Mouse (Mus musculus) heart, postnatal 10 days (tissue): ENCODE data around the gene Tprg. TPM values are rescaled to one million over a fixed set of nuclear protein-coding genes. Genes with fewer than 3 reads are reported as not detected.
A peak's percentile ranks its signal among the peaks of the same experiment; 100 is the strongest.

Experiments
- DNase-seq, 2 experiments: peaks; one replicate each; pipeline ENCODE4 v3.0.0; 2021
- intact Hi-C: fragments of 180-260 bp; cut with DNase I; formaldehyde crosslinking; loops from one replicate; pipeline ENCODE4 v1.15.1; 2025
- total RNA-seq, 2 experiments: library from RNA; stranded (reverse); gene quantifications; 2 replicates each; pipeline ENCODE4 v1.2.3; 2021

Tprg gene
- total RNA-seq, 2 experiments from 2014 or later, result not detected

DNA sequence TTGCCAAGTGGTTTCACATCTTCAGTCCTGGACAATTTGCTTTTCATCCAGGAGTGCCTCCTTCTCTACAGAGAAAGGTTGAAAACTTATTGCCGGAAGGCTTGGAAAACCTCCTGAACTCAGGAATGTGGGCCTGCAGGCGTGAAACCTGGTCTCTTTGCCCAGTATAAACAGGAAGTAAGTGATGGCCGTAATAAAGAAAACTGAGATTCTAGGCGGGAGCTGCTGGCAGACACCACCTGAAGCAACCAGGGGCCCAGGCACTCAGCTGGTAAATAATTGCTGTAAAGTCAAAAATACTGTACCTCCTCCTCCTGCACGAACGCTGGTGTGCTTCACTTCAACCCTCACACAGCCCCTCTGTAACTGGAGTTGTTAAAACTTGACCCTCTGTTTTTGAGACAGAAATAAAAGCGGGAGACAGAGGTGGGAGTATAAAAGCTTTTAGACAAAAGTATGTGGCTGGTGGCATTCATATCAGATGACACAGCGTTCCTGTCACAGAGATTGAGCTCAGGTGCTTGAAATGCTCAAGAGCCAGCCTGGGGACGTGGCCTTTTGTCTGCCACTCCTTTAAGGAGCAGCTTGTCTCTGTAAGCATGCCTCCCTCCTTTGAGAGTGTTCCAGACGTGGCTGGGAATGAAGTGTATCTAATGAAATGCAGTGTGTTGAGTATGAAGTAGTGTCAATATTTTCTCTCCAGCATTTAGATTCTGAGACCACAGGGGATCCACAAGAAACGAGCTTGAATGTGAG, 131.4 kb downstream of the Tprg start:
- intact Hi-C loops, result no loop called here
- DNase-seq, result no peak

DNA sequence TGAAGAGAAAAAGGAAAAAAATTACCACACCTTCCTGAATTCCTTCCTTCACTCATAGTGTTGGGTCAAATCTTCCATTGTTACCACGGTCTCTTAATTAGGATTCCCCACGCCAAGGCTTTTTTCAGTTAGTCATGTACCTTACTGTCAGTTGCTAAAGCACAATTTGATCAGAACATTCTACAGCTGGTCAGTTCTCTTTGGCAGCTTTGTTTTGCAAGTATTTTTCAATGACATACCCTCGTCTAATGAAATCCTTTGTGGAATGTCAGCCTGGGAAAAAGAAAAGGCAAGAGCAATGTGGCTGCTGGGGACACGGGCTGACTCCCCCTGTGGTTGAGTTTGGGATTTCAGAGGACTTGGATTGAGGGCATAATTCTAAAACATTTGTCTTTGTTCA, 136.4 kb downstream of the Tprg start:
- no peak for DNase-seq
- intact Hi-C loops, result no loop called here

DNA sequence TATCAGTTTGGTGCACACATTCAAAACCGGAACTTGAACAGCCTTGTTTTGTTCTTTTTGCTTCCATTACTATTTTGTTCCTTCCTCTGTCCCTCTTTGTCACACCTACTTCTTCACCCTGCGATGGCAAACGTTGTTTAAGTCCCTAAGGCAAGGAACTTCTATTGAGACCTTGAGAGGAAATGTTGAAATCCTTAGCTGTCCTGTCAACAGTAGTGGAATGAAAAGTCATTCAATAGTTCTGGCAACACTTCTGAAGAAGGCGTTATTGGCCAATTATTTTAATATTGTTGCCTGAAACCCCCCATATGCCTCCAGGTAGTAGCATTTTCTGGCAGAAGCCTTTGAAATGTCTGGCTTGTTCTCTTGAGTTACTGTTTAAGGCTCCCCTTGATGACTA, 137.4 kb downstream of the Tprg start:
- intact Hi-C loops, result no loop called here
- DNase-seq, result no peak

DNA sequence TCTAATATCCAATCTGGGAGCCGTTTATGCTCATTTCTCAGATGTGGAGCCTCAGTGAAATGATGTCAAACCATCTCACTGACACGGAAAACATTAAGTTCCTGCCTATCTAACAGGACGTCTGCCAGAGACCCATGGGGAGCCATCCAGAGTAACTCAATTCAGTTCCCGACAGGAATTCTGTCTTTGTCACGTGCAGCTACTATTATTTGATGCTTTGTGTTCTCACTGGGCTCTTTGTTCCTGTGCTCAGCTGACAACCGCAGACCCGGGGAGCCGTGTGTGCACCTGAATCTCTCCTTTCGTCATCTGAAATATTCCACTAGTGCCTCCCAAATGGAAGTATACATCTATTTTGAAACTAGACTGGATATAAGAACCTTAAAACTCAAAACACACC, 138.3 kb downstream of the Tprg start:
- intact Hi-C loops, result no loop called here
- DNase-seq, result no peak

DNA sequence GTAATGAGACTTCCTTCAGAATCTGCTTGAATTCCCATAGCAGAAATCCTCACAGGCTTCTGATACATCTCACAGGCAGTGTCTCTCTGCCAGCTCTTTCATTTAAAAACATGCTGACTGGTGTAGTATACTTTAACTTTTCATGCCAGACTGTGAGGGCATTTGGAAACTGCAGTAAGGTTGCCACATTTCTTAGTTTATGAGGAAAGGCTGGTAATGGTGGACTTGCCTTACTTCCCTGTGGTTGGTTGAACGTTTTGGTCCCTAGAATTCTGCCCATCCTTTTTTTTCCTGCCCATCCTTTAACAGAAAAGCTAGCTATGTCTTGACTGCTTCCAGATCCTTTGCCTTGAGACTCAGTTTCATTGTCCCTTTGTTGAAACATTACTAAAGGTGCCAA, 138.8 kb downstream of the Tprg start:
- DNase-seq, result no peak
- intact Hi-C loops, result no loop called here

DNA sequence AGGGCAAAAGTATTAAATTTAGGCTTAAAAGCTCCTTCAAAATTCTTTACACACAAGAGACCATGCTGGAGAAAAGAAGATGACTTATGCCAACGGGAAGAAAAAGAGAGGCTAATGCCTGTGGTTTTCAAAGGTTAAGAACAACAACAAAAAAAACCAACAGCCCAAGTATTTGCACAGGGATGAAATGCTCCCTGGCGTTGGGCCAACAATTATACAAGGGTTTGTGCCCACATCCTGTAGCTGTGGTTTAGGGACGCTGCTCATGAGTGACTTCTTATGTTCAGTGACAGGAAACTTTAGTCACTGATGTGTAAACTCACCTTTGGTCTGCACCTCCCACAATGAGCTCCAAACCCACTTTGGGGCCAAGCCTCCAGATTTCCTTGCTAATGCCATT, 139.6 kb downstream of the Tprg start:
- DNase-seq, result peak in 1 of 2 experiments; percentile 5
- intact Hi-C loops, result no loop called here

DNA sequence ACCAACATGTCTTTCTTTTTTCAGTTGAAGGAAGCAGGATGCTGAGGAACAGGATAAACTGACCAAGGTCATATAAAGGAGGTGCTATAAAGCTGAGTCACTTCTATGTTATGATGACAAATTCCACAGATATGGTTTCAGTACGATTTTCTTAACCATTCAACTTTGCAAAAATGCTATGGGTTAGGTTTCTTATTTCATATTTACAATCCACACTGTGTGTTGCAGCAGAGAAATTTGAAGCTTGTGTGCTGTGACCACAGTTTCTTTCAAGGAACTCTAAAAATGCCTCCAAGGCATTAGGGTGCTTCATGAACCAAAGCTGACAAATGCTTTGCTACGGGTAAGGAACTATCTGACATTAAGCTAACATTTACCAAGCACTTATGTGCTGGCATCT, 153.4 kb downstream of the Tprg start:
- intact Hi-C loops, result loop anchor here (10.0 kb wide), 1 partner anchor 245 kb away; the partner anchor contains the start of gene Trp63
- DNase-seq, result no peak

DNA sequence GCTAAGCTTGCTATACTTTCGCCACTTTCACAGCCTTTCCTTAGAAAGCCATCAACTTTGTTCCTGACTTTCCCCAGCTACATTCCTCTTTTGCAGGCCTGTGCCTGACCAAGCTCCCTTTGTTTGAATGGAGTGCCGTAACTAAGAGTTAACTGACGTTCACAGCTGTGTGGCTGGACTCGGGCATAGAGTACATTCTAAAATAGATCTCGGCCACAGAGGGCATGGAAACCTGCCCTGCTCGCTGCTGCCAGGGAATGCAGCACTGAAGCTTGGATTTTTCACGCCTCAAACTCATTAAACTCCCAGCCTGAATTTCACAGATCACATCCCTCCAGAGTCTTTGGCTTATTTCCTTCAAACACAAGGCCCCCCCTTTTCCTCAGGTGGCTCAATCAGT, 159.0 kb downstream of the Tprg start:
- intact Hi-C loops, result loop anchor here (10.0 kb wide), 1 partner anchor 239 kb away; the partner anchor contains the start of gene Trp63
- DNase-seq, result peak; percentile 66 to 69

DNA sequence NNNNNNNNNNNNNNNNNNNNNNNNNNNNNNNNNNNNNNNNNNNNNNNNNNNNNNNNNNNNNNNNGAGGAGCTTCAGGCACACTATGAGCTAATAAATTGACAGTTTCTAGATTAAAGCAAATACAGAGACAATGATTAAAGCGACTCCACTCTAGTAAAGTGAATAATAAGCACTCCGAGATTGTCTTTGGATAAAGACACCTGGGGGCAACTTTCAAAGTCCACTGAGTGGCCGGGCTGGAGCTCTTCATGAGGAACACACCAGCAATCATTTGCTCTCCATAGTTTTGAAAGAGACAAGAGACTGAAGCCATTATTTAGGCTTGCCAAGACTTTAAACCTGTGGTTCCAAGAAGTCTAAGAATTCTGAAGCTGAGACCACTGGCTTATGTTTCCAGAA, 164.9 kb downstream of the Tprg start:
- DNase-seq, result no peak
- intact Hi-C loops, result no loop called here

DNA sequence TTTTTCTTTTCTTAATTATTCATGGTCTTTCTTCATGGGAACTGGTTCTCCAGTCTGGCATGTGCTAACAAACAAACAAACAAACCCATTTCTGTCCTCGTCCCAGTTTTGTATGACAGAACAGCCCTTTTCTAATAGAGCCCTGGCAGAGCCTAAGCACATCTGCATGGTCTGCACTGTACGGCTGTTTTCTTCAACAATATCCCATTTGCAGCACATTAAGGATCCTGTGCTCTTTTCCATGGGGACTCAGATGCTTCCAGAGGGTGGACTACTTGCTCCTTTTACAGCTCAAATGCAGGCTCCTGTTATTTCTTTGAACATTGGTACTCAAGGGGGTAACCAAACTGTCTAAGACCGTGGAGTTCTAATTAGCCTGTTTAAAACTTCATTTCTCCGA, 178.1 kb downstream of the Tprg start:
- intact Hi-C loops, result no loop called here
- no peak for DNase-seq

DNA sequence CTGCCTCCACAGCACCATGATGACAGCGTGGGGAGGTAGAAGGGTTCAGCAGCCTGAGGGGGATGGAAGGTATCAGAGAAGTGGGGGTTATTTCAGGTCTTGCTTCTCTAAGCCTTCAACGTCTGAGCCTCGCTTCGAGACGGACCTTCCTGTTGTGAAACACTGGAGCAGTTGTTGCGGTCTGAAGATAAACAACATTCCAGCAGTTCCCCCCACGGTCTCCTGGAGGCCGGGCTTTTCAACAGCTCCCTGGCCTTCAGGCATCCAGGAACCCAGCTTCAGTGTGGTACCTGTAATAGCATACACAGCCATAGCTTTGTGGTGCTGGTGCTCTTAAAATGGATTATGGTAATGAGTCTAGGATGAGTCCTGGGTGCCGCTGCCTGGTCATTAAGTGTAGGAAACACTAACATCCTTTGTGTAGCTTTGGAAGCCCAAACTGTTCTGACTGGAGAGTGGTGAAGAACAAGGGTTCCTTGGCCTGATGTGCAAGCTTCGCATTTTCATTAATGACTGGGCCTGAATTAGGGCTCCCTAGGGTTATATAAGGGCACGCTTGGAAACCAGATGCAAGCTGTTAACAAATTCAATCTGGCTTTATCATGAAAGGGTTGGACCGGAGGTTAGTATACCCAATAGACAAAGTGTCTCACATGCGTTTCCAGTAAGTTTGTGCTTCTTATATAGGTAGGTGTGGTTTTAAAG, 179.0 kb downstream of the Tprg start:
- intact Hi-C loops, result no loop called here
- peak; percentile 20 to 22 for DNase-seq

DNA sequence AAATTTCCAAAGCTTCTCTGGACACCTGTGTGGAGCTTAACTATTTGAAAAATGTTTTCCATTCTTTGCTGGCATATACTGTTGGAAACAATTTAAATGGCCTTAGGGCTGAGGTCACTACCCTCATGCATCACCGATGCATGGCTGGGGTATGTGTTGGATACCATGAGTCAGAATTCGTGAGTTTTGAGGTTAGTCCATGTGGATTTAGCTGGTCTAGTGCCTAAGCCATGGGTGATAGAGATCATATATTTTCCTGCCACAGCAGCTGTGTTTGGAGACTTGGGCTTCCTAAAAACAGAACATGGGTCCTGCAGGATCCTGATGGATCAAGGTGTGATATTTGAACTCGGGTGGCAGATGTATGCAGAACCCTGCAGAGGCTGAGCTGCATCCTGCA, 181.4 kb downstream of the Tprg start:
- DNase-seq, result no peak
- intact Hi-C loops, result no loop called here

DNA sequence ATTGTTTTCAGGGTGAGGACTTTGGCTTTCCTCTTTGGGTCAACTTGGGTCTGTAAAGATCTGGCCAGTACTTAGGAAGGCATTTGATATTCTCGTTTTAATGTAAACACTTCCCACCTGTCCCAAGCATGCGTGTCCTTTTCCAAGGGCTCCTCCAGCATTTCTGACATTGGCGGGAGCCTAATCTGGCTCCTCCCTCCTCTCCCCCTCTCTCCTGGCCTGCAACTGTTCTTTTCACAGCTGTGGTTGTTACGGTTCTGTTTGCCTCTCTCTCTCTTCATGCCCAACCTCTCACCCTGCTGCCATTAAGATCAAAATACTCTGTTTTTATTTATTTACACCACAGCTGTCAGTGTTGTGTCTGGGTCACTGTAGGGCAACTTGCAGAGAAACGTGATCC, 182.0 kb downstream of the Tprg start:
- DNase-seq, result no peak
- intact Hi-C loops, result no loop called here
